Mouse (Mus musculus) cerebellum, adult 9-11 months (tissue): ENCODE measurements at regions not wholly inside any gene's neighbourhood (a gene's known extent, or its start where the extent isn't known, plus 50 kb on each side); places are given as distances from the start of the nearest gene placed in this dataset.

ENCODE experiments used
- DNase-seq: peaks from one replicate; pipeline ENCODE4 v3.0.0; 2022

- DNase-seq: peak; percentile 18
These were observed 457.1 kb downstream of the Tmem38b start for GRCm38 (mm10) chr4:54282934-54283333.

- no peak for DNase-seq
These were observed 488.0 kb downstream of the Tmem38b start for GRCm38 (mm10) chr4:54313804-54314203.

GRCm38 (mm10) chr4:54324851-54325250, 499.0 kb downstream of the Tmem38b start:
- no peak for DNase-seq

GRCm38 (mm10) chr4:54328273-54328672, 502.4 kb downstream of the Tmem38b start:
- no peak for DNase-seq

GRCm38 (mm10) chr4:54328711-54329427, 503.0 kb downstream of the Tmem38b start:
- no peak for DNase-seq

GRCm38 (mm10) chr4:54330686-54331085, 504.8 kb downstream of the Tmem38b start:
- no peak for DNase-seq

GRCm38 (mm10) chr4:54331588-54332211, 505.9 kb downstream of the Tmem38b start:
- no peak for DNase-seq

GRCm38 (mm10) chr4:54332261-54332660, 506.4 kb downstream of the Tmem38b start:
- no peak for DNase-seq

GRCm38 (mm10) chr4:54338556-54338955, 512.7 kb downstream of the Tmem38b start:
- peak; percentile 8 for DNase-seq

- DNase-seq: no peak
These were observed 514.3 kb downstream of the Tmem38b start for GRCm38 (mm10) chr4:54340106-54340505.

GRCm38 (mm10) chr4:54353657-54354390, 528.0 kb downstream of the Tmem38b start:
- DNase-seq: no peak

GRCm38 (mm10) chr4:54354391-54354726, 528.5 kb downstream of the Tmem38b start:
- no peak for DNase-seq

GRCm38 (mm10) chr4:54355381-54356040, 529.7 kb downstream of the Tmem38b start:
- no peak for DNase-seq

- no peak for DNase-seq
These were observed 530.2 kb downstream of the Tmem38b start for GRCm38 (mm10) chr4:54356041-54356427.

GRCm38 (mm10) chr4:54370909-54371308, 545.1 kb downstream of the Tmem38b start:
- no peak for DNase-seq

GRCm38 (mm10) chr4:54371418-54371957, 545.6 kb downstream of the Tmem38b start:
- DNase-seq: peak; percentile 24

- DNase-seq: no peak
These were observed 547.8 kb downstream of the Tmem38b start for GRCm38 (mm10) chr4:54373606-54374005.

- DNase-seq: no peak
These were observed 548.6 kb downstream of the Tmem38b start for GRCm38 (mm10) chr4:54374457-54374856.

GRCm38 (mm10) chr4:54387460-54387859, 557.4 kb upstream of the Zfp462 start:
- no peak for DNase-seq

GRCm38 (mm10) chr4:54391536-54392208, 553.2 kb upstream of the Zfp462 start:
- no peak for DNase-seq

- DNase-seq: no peak
These were observed 538.7 kb upstream of the Zfp462 start for GRCm38 (mm10) chr4:54406151-54406550.

GRCm38 (mm10) chr4:54407930-54408329, 536.9 kb upstream of the Zfp462 start:
- no peak for DNase-seq

- DNase-seq: no peak
These were observed 514.1 kb upstream of the Zfp462 start for GRCm38 (mm10) chr4:54430789-54431188.
